Mouse (Mus musculus): Measurements from ENCODE around the gene Tspyl1.

DNA sequence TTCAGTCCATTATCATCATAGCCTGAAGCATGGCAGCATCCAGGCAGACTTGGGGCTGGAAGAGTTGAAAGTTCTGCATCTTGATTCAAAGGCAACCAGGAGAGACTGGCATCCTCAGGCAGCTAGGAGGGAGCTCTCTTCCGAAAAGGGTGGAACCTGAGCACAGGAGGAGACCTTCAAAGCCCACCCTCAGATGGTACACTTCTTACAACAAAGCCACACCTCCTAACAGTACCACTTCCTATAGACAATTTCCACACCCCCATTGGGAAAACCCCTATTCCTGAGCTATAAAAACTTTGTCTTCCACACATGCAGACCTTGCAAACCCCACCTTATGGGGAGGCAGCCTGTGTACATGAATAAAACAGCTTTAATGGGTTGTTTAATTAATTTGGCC is 48.6 kb upstream of the Tspyl1 start:
- TF ChIP-seq POLR2A (IDR thresholded peaks at IDR 0.05; ENCODE audit: control insufficient read depth, extremely low read depth, insufficient read depth, low read length, poor library complexity), result no peak
- TF ChIP-seq CTCF (IDR thresholded peaks at IDR 0.05; ENCODE audit: borderline replicate concordance, control insufficient read depth, extremely low read depth, insufficient read depth, low read length, poor library complexity), result no peak
